Mouse (Mus musculus) liver, adult (tissue): ENCODE data around the gene Csad.

Source experiments
- GATA4 ChIP-seq: IDR thresholded peaks from 2 replicates; pipeline ENCODE4 v1.6.1; 2014; ENCODE audit warnings: mild to moderate bottlenecking, low read length; ENCODE audit not compliant: insufficient replicate concordance

Gene Csad

GRCm38 (mm10) chr15:102163900-102164693 lies 40.4 kb downstream of the Csad start:
- TF ChIP-seq GATA4, result no peak

- no peak for TF ChIP-seq GATA4
Observed at GRCm38 (mm10) chr15:102160415-102161060, 44.0 kb downstream of the Csad start.

- no peak for TF ChIP-seq GATA4
Observed at GRCm38 (mm10) chr15:102156836-102157235, 47.7 kb downstream of the Csad start.

DNA sequence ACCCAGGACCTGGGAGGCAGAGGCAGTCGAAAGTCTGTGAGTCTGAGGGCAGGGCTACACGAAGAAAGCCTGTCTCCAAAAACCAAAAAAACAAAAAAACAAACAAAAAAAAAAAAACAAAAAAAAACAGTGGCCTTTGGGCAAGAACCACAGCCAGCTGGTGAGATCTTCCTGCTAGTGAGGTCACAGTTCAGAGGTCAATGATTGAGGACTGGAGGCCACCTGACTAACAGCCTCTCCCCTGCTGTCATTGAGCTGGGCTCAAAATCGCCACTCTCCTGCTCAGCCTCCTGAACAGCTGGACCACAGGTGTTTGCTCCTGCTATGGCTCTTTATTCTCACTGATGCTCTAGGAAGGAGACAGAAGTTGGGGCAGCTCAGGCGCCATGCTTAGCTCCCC lies 51.9 kb downstream of the Csad start:
- TF ChIP-seq GATA4, result no peak

GRCm38 (mm10) chr15:102150301-102151135 lies 54.0 kb downstream of the Csad start, which contains the start of gene Soat2:
Gene Soat2, plus strand, starts transcription at chr15:102150526.
- TF ChIP-seq GATA4, result peak; percentile 93; the same call in 1 of the 2 replicates

DNA sequence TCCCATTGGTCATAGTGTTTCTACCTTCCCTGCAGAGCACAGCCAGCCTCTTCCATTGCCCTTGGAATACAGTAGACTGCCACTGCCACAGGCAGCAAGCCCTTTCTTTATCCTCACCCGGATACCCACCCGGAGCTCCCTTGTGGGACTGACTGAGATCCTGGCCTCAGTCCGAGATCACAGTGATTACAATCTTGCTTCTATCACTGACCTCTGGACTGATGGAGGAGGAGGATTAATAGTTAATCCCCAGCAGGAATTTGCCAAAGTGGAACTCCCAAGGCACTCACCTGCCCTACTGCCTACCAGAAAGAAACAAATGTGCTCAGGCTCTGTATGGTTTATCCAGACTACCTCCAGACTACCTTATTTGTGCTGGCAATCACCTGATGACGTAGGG lies 55.0 kb downstream of the Csad start:
- peak; percentile 99 for TF ChIP-seq GATA4

DNA sequence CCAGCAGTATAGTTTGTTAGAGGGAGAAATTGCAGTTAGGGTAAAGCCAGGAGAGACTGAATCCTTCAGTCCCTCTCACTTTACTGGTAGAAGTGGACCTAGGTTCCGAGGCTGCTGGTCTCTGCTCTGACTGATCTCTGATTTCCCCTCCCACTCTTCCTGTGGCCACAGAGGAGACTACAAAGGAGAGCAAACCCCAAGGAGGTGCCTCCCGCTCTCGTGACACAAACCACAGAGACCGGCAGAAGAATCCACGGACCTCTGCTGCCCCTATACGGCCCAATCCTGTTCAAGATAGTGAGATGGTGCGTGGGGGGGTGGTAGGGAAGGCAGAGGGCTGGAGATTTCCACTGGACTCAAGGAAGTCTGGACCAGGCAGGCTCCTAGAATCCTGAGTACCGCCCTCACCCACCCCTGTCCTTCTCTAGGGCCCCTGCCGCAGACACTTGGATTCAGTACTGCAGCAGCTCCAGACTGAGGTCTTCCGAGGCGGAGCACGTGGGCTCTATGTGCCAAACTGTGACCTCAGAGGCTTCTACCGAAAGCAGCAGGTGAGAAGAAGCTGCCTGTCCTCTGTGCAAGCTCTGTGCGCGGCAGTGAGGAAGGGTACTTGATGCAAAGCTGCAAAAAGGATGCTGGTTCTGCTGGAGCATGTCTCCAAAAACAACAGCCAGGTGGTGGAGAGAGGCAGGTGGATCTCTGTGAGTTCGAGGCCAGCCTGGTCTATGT lies 56.7 kb downstream of the Csad start:
- no peak for TF ChIP-seq GATA4

DNA sequence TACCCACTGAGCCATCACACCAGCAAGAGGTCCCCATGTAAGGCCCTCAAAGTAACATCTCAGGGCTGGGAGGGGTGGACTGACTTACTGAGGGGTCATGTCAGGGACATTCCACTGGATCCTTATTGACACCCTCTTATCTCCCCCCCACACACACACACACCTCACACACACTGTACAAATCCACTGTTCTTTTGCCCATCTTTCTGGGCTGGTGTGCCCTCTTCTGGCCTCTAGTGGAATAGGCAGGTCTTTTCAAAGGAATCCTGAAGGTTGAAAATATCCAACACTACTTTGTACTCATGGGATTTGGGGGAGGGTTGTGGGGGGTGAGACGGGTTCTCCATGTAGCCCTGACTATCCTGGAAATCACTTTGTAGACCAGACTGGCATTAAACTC lies 57.6 kb downstream of the Csad start:
- no peak for TF ChIP-seq GATA4

- TF ChIP-seq GATA4, result no peak
Observed at GRCm38 (mm10) chr15:102146089-102146488, 58.4 kb downstream of the Csad start.

DNA sequence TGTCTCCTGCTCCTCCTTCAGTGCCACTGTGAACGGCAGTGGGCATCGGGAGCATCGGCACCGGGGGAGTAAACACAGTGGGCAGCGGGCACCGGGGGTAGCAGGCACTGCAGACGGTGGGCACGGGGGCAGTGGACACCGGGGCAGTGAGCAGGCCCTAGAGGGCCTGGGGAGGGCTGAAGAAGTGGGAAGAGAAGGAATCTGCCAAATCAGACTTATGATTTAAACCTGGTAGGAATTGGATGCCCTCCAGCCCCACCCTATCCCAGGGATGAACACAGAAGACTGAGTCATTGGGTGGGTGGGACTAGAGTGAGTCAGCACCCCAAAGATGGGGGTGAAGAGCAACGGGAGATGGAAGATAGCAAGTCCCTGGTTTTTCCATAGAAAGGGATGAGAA lies 59.2 kb downstream of the Csad start:
- TF ChIP-seq GATA4, result no peak

- TF ChIP-seq GATA4, result no peak
Observed at GRCm38 (mm10) chr15:102144726-102145125, 59.8 kb downstream of the Csad start.

- TF ChIP-seq GATA4, result no peak
Observed at GRCm38 (mm10) chr15:102144274-102144711, 60.2 kb downstream of the Csad start, which contains the start of gene Igfbp6. Gene Igfbp6, plus strand, starts transcription at chr15:102144362.

GRCm38 (mm10) chr15:102142914-102143912 lies 61.3 kb downstream of the Csad start:
- TF ChIP-seq GATA4, result no peak

- TF ChIP-seq GATA4, result no peak
Observed at GRCm38 (mm10) chr15:102141120-102141519, 63.4 kb downstream of the Csad start.
